Mouse (Mus musculus): ENCODE measurements at regions not wholly inside any gene's neighbourhood (a gene's known extent, or its start where the extent isn't known, plus 50 kb on each side); places are given as distances from the start of the nearest gene placed in this dataset.

DNA sequence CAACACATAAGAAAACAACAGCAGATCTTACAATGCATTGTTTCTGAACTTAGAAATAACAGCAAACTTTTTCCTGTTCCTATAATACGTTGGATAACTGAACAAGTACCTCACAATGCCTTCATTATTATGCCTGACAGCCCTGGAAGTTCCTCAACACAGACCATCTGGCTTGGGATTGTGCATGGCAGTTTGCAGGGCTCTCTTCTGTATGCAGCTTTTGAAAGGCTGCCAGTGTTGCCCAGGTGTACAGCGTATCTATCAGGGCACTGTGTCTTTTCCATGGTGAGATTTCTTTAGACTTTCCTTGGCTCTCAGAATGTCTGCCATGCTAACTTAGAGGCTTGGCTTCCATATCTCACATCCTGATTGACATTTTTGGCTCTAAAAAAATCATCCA, 134.0 kb upstream of the Akr1e1 start:
- TF ChIP-seq CTCF (IDR thresholded peaks at IDR 0.05; ENCODE audit: borderline replicate concordance, extremely low read depth, insufficient read depth, insufficient read length): no peak
- no peak for TF ChIP-seq POLR2A (IDR thresholded peaks at IDR 0.05; ENCODE audit: borderline replicate concordance, extremely low read depth, insufficient read depth, insufficient read length, poor library complexity, severe bottlenecking)
